ENCODE assay signal across 12 mouse cellular contexts in genomic region chr2:75220775-75221359, GRCm38 (mm10).
DNase-seq lines count a peak whose midpoint lies in the region; ATAC-seq and TF ChIP-seq lines count a peak whose summit lies in the region.
"Had no signal": no experiment of that assay in that cellular context is flagged by ENCODE, and none has a peak within 500 bp of the region (broad histone marks: within the 10 kb centered on the region; RNA-seq: fewer than 3 reads in every experiment).

No protein-coding gene starts in this region.

- H3K4me1 ChIP-seq in hindbrain, embryonic 13.5 days (replicated peaks) = peaks cover 14% of the 10 kb centered on the region
- H3K4me1 ChIP-seq in hindbrain, embryonic 10.5 days (replicated peaks) = peaks cover 15% of the 10 kb centered on the region
- H3K4me1 ChIP-seq in midbrain, postnatal 0 days (ENCODE audit: insufficient read depth, low read length) = no peaks in the 10 kb centered on the region
- peaks cover 11% of the 10 kb centered on the region for H3K4me1 ChIP-seq in midbrain, embryonic 15.5 days

- WGBS in hindbrain, embryonic 13.5 days = 38% methylated on average over 8 of the region's 8 CpGs
- 60% methylated on average over 8 of the region's 8 CpGs for WGBS in hindbrain, embryonic 10.5 days
- WGBS in midbrain, postnatal 0 days = 32% methylated on average over 8 of the region's 8 CpGs
- WGBS in midbrain, embryonic 15.5 days = 32% methylated on average over 8 of the region's 8 CpGs

- no peak for ATAC-seq in hindbrain, embryonic 13.5 days (ENCODE audit: low FRiP score)
- no peak for ATAC-seq in midbrain, postnatal 0 days (ENCODE audit: low FRiP score)
- ATAC-seq in midbrain, embryonic 15.5 days (replicated peaks) = no peak
- ATAC-seq: intestine, embryonic 16.5 days had no signal

- H3K27ac ChIP-seq in hindbrain, embryonic 13.5 days = no peak overlapping the region
- H3K27ac ChIP-seq in hindbrain, embryonic 10.5 days = no peak overlapping the region; the same call in 1 of the 2 replicates
- 0 out of 2 replicates have a peak overlapping the region, but pooled peaks have one; percentile 12 for H3K27ac ChIP-seq in midbrain, postnatal 0 days (ENCODE audit: low read depth, low read length)
- no peak overlapping the region for H3K27ac ChIP-seq in midbrain, embryonic 15.5 days
- peak overlapping the region; percentile 59 for H3K27ac ChIP-seq in layer of hippocampus, adult 2 months
- H3K27ac ChIP-seq: embryonic facial prominence, embryonic 13.5 days; heart, embryonic 15.5 days had no signal

- H3K36me3 ChIP-seq in hindbrain, embryonic 13.5 days = no peaks in the 10 kb centered on the region
- H3K36me3 ChIP-seq in hindbrain, embryonic 10.5 days = no peaks in the 10 kb centered on the region
- H3K36me3 ChIP-seq in midbrain, postnatal 0 days (ENCODE audit: insufficient read depth, low read length) = no peaks in the 10 kb centered on the region
- no peaks in the 10 kb centered on the region for H3K36me3 ChIP-seq in midbrain, embryonic 15.5 days (replicated peaks)
- H3K36me3 ChIP-seq: embryonic facial prominence, embryonic 13.5 days; heart, embryonic 15.5 days had no signal

- H3K9me3 ChIP-seq in hindbrain, embryonic 13.5 days = no peaks in the 10 kb centered on the region
- no peaks in the 10 kb centered on the region for H3K9me3 ChIP-seq in hindbrain, embryonic 10.5 days
- H3K9me3 ChIP-seq in midbrain, postnatal 0 days (ENCODE audit: low read length) = no peaks in the 10 kb centered on the region
- H3K9me3 ChIP-seq in midbrain, embryonic 15.5 days = no peaks in the 10 kb centered on the region
- H3K9me3 ChIP-seq: embryonic facial prominence, embryonic 13.5 days; heart, embryonic 15.5 days had no signal

- H3K27me3 ChIP-seq in hindbrain, embryonic 13.5 days = no peaks in the 10 kb centered on the region
- no peaks in the 10 kb centered on the region for H3K27me3 ChIP-seq in hindbrain, embryonic 10.5 days (ENCODE audit: insufficient read depth, poor library complexity, severe bottlenecking)
- no peaks in the 10 kb centered on the region for H3K27me3 ChIP-seq in midbrain, postnatal 0 days (ENCODE audit: insufficient read depth, low read length)
- no peaks in the 10 kb centered on the region for H3K27me3 ChIP-seq in midbrain, embryonic 15.5 days (replicated peaks)
- H3K27me3 ChIP-seq: embryonic facial prominence, embryonic 13.5 days; heart, embryonic 15.5 days had no signal

- H3K4me3 ChIP-seq in hindbrain, embryonic 13.5 days = no peak overlapping the region
- H3K4me3 ChIP-seq in hindbrain, embryonic 10.5 days = no peak overlapping the region
- no peak overlapping the region for H3K4me3 ChIP-seq in midbrain, postnatal 0 days (ENCODE audit: low read depth, low read length)
- H3K4me3 ChIP-seq in midbrain, embryonic 15.5 days = no peak overlapping the region
- H3K4me3 ChIP-seq in layer of hippocampus, adult 2 months = no peak overlapping the region
- H3K4me3 ChIP-seq: embryonic facial prominence, embryonic 13.5 days; heart, embryonic 15.5 days had no signal

- TF ChIP-seq CTCF in midbrain, postnatal 0 days (IDR thresholded peaks at IDR 0.05) = no peak
- no peak for TF ChIP-seq CTCF in layer of hippocampus, adult 2 months (conservative IDR thresholded peaks at IDR 0.05)

- H3K4me2 ChIP-seq in hindbrain, embryonic 13.5 days = no peak overlapping the region
- H3K4me2 ChIP-seq in midbrain, postnatal 0 days (ENCODE audit: low read depth, low read length, poor library complexity, severe bottlenecking) = no peak overlapping the region
- H3K4me2 ChIP-seq in midbrain, embryonic 15.5 days = no peak overlapping the region
- H3K4me2 ChIP-seq: embryonic facial prominence, embryonic 13.5 days; heart, embryonic 15.5 days had no signal

- no peak for DNase-seq in hindbrain, embryonic 10.5 days (ENCODE audit: low spot score)
- DNase-seq in midbrain, postnatal 0 days (ENCODE audit: low spot score) = no peak
- peak; percentile 27 to 59 for DNase-seq in layer of hippocampus, adult 2 months (ENCODE audit: low spot score in 2 of 2)
- DNase-seq in urinary bladder, adult 18-20 months (ENCODE audit: low spot score in 2 of 2) = no peak
- DNase-seq in adrenal gland, postnatal 25 days = no peak
- DNase-seq: cerebellum, adult 11 months; kidney, postnatal 10 days had no signal

- 0 out of 2 replicates have a peak overlapping the region, but pooled peaks have one; percentile 8 for H3K9ac ChIP-seq in hindbrain, embryonic 13.5 days
- H3K9ac ChIP-seq in midbrain, postnatal 0 days (replicated peaks; ENCODE audit: low read length, poor library complexity, severe bottlenecking) = no peak overlapping the region
- no peak overlapping the region for H3K9ac ChIP-seq in midbrain, embryonic 15.5 days
- H3K9ac ChIP-seq: embryonic facial prominence, embryonic 13.5 days; heart, embryonic 15.5 days had no signal

Comparison
In these comparisons a context has a peak if more than half of its experiments do, and no peak if none do; other contexts are left out.
1. H3K27ac ChIP-seq: peak in midbrain, postnatal 0 days (single experiment) and layer of hippocampus, adult 2 months (single experiment); none in hindbrain, embryonic 13.5 days (single experiment), hindbrain, embryonic 10.5 days (single experiment) and midbrain, embryonic 15.5 days (single experiment).
2. DNase-seq: peak in layer of hippocampus, adult 2 months (2 of 2); none in hindbrain, embryonic 10.5 days (single experiment), midbrain, postnatal 0 days (single experiment), urinary bladder, adult 18-20 months (0 of 2) and adrenal gland, postnatal 25 days (single experiment).